Mouse (Mus musculus): ENCODE measurements around the gene Pnma5. TPM values are rescaled to one million over a fixed set of nuclear protein-coding genes. Genes with fewer than 3 reads are reported as not detected.
"Not testable (repeated sequence)": the region's sequence is repeated elsewhere in the genome, so short reads cannot be mapped to it uniquely, and the experiment has no call there.

Gene Pnma5
- not detected in 2 replicates for polyA plus RNA-seq (2011; ENCODE audit: insufficient read length, low read depth, missing spikeins)

- H3K4me1 ChIP-seq (ENCODE audit: control insufficient read depth, insufficient read depth, low read length) = no peaks in the 10 kb centered on the region
- H3K27ac ChIP-seq (ENCODE audit: insufficient read depth, low read length) = no peak within 1 kb of the TSS
- TF ChIP-seq CTCF (IDR thresholded peaks at IDR 0.05; ENCODE audit: borderline replicate concordance, insufficient read depth, low read length) = no peak
- no peak for TF ChIP-seq POLR2A (IDR thresholded peaks at IDR 0.05; ENCODE audit: low read depth, low read length)
- no peak within 1 kb of the TSS for H3K4me3 ChIP-seq (ENCODE audit: insufficient read depth, low read length)
These were observed at the start of gene Pnma5 for GRCm38 (mm10) chrX:73037003-73037402. Gene Pnma5 (minus strand): TSS chrX:73037103.

GRCm38 (mm10) chrX:73082267-73083055 is 45.6 kb upstream of the Pnma5 start, which contains the start of gene Xlr4a:
Gene Xlr4a (minus strand): TSS chrX:73082478.
- not testable (repeated sequence) for H3K4me3 ChIP-seq (ENCODE audit: insufficient read depth, low read length); H3K4me1 ChIP-seq (ENCODE audit: control insufficient read depth, insufficient read depth, low read length); H3K27ac ChIP-seq (ENCODE audit: insufficient read depth, low read length)

- H3K27ac ChIP-seq (ENCODE audit: insufficient read depth, low read length); H3K4me3 ChIP-seq (ENCODE audit: insufficient read depth, low read length); H3K4me1 ChIP-seq (ENCODE audit: control insufficient read depth, insufficient read depth, low read length): not testable (repeated sequence)
These were observed 29.9 kb upstream of the Pnma5 start for GRCm38 (mm10) chrX:73066765-73067312.

DNA sequence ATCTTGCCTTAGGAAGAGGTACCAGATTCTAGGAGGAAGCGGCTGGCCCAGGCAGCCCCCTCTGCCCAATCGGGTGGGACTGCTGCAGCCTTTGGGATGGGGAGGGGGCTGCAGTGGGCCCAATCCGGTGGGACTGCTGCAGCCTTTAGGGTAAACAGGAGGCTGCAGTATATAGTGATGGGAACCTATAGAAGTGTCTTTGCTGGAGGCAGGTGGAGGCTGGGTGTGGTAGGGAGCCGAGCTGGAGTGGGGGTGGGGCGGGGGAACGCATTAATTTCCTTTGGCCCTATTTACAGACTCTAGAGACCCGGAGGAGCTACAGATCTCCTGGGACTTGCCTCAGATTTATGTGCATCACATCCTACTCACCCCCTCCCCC is 27.5 kb upstream of the Pnma5 start, which contains the start of gene Pnma3:
TSS of gene Pnma3 (plus strand) at position 373 of the 379 bp plus-strand sequence.
- Histone ChIP-seq H3K4me3 (ENCODE audit: insufficient read depth, low read length) (no peak within 1 kb of the TSS), H3K4me1 (ENCODE audit: control insufficient read depth, insufficient read depth, low read length) (no peaks in the 10 kb centered on the region), H3K27ac (ENCODE audit: insufficient read depth, low read length) (no peak within 1 kb of the TSS)
- no peak for TF ChIP-seq POLR2A (IDR thresholded peaks at IDR 0.05; ENCODE audit: low read depth, low read length)
- TF ChIP-seq CTCF (IDR thresholded peaks at IDR 0.05; ENCODE audit: borderline replicate concordance, insufficient read depth, low read length) = no peak

GRCm38 (mm10) chrX:73063512-73064414 is 26.9 kb upstream of the Pnma5 start:
- no peak for TF ChIP-seq POLR2A (IDR thresholded peaks at IDR 0.05; ENCODE audit: low read depth, low read length)
- no peak for TF ChIP-seq CTCF (IDR thresholded peaks at IDR 0.05; ENCODE audit: borderline replicate concordance, insufficient read depth, low read length)
- H3K4me1 ChIP-seq (ENCODE audit: control insufficient read depth, insufficient read depth, low read length) = no peaks in the 10 kb centered on the region
- H3K4me3 ChIP-seq (ENCODE audit: insufficient read depth, low read length) = no peak overlapping the region
- no peak overlapping the region for H3K27ac ChIP-seq (ENCODE audit: insufficient read depth, low read length)

GRCm38 (mm10) chrX:73062323-73062722 is 25.4 kb upstream of the Pnma5 start:
- Histone ChIP-seq H3K27ac (ENCODE audit: insufficient read depth, low read length) (no peak overlapping the region), H3K4me1 (ENCODE audit: control insufficient read depth, insufficient read depth, low read length) (no peaks in the 10 kb centered on the region), H3K4me3 (ENCODE audit: insufficient read depth, low read length) (no peak overlapping the region)
- TF ChIP-seq POLR2A (IDR thresholded peaks at IDR 0.05; ENCODE audit: low read depth, low read length) = no peak
- TF ChIP-seq CTCF (IDR thresholded peaks at IDR 0.05; ENCODE audit: borderline replicate concordance, insufficient read depth, low read length) = no peak

DNA sequence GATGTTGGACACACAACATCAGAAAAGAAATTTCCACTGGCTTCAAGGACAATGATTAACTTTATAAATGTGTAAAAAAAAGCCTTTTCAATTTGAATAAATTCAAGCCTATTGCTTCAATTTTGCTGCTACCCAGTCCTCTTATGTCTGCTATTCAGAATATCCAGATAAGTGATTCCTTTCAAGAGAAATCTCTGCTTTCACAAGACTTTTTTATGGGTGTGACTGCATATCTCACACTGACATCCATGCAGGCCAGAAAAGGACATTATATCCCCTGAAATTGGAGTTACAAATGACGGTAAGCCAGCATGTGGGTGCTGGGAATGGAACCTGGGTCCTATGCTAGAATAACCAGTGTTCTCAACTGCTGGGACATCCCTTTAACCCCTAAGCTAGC is 24.6 kb upstream of the Pnma5 start:
- H3K27ac ChIP-seq (ENCODE audit: insufficient read depth, low read length) = no peak overlapping the region
- H3K4me1 ChIP-seq (ENCODE audit: control insufficient read depth, insufficient read depth, low read length) = no peaks in the 10 kb centered on the region
- no peak for TF ChIP-seq CTCF (IDR thresholded peaks at IDR 0.05; ENCODE audit: borderline replicate concordance, insufficient read depth, low read length)
- TF ChIP-seq POLR2A (IDR thresholded peaks at IDR 0.05; ENCODE audit: low read depth, low read length) = no peak
- no peak overlapping the region for H3K4me3 ChIP-seq (ENCODE audit: insufficient read depth, low read length)

- Histone ChIP-seq H3K4me1 (ENCODE audit: control insufficient read depth, insufficient read depth, low read length) (no peaks in the 10 kb centered on the region), H3K27ac (ENCODE audit: insufficient read depth, low read length) (no peak overlapping the region), H3K4me3 (ENCODE audit: insufficient read depth, low read length) (no peak overlapping the region)
- TF ChIP-seq CTCF (IDR thresholded peaks at IDR 0.05; ENCODE audit: borderline replicate concordance, insufficient read depth, low read length) (peak; percentile 86), POLR2A (IDR thresholded peaks at IDR 0.05; ENCODE audit: low read depth, low read length) (no peak)
These were observed 17.1 kb upstream of the Pnma5 start for GRCm38 (mm10) chrX:73053860-73054563.

- no peak overlapping the region for H3K27ac ChIP-seq (ENCODE audit: insufficient read depth, low read length)
- H3K4me1 ChIP-seq (ENCODE audit: control insufficient read depth, insufficient read depth, low read length) = no peaks in the 10 kb centered on the region
- no peak for TF ChIP-seq CTCF (IDR thresholded peaks at IDR 0.05; ENCODE audit: borderline replicate concordance, insufficient read depth, low read length)
- TF ChIP-seq POLR2A (IDR thresholded peaks at IDR 0.05; ENCODE audit: low read depth, low read length) = no peak
- H3K4me3 ChIP-seq (ENCODE audit: insufficient read depth, low read length) = no peak overlapping the region
These were observed 2.8 kb upstream of the Pnma5 start for GRCm38 (mm10) chrX:73039666-73040065.

Data from embryonic fibroblast, embryonic 13.5 days (primary cell).